Mouse (Mus musculus): ENCODE data around the gene Cep131.

DNA sequence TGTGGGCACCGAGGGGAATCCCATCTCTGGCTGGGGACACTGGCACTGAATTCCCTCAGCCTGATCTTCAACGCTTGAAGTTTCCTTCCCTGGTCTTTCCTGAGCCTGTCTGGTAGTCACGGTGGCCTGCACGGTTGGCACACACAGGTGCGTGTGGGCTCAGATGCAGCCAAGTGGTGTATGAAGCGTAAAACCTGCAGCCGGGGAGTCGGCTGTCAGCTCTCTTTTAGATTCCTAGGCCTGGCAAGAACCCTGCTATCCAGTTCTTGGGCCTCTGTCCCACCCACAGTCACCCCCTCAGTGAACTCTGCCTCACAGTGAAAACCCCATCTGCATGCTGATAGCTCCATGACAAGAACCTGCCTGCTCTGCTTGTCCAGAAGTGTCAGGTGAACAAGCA is 26.0 kb downstream of the Cep131 start:
- TF ChIP-seq FLI1 (IDR thresholded peaks at IDR 0.05; ENCODE audit: low read length) (no peak), GATA1 (IDR thresholded peaks at IDR 0.05; ENCODE audit: borderline replicate concordance, low read length) (no peak)

Measured in megakaryocyte, embryonic 14.5 days (primary cell).